Mouse (Mus musculus) heart, embryonic 16.5 days (tissue): ENCODE results near the gene Gm2431. TPM values are rescaled to one million over a fixed set of nuclear protein-coding genes. Genes with fewer than 3 reads are reported as not detected.
"Not testable (repeated sequence)": the region's sequence is repeated elsewhere in the genome, so short reads cannot be mapped to it uniquely, and the experiment has no call there.

Experiments
- ATAC-seq: fragments of 200-750 bp; cut with Nextera tagmentation; replicated peaks from 2 replicates; pipeline ENCODE4 v1.8.0; 2017; ENCODE audit warnings: moderate number of reproducible peaks; ENCODE audit not compliant: insufficient read depth, low FRiP score; ENCODE audit errors: extremely low read depth
- H3K27ac ChIP-seq: fragments of 300-500 bp; sonication (generic); 2 replicates; pipeline ENCODE4 v1.5.1; 2014; ENCODE audit warnings: mild to moderate bottlenecking, low read length, control low read depth, moderate library complexity
- H3K27me3 ChIP-seq: fragments of 300-500 bp; sonication (generic); 2 replicates; pipeline ENCODE4 v1.6.1; 2014; ENCODE audit warnings: low read length, mixed read lengths; ENCODE audit not compliant: control insufficient read depth, insufficient read depth
- H3K36me3 ChIP-seq: fragments of 300-500 bp; sonication (generic); 2 replicates; pipeline ENCODE4 v1.6.1; 2014; ENCODE audit not compliant: control insufficient read depth, insufficient read depth
- H3K4me1 ChIP-seq: fragments of 300-500 bp; sonication (generic); 2 replicates; pipeline ENCODE4 v1.6.1; 2014; ENCODE audit warnings: low read length, mixed read lengths; ENCODE audit not compliant: control insufficient read depth, insufficient read depth
- H3K4me2 ChIP-seq: fragments of 300-500 bp; sonication (generic); 2 replicates; pipeline ENCODE4 v1.6.1; 2014; ENCODE audit warnings: low read depth, mild to moderate bottlenecking, control low read depth, low read length
- H3K4me3 ChIP-seq: fragments of 300-500 bp; sonication (generic); 2 replicates; pipeline ENCODE4 v1.5.1; 2014; ENCODE audit warnings: mild to moderate bottlenecking, control low read depth, low read length
- H3K9ac ChIP-seq: fragments of 300-500 bp; sonication (generic); 2 replicates; pipeline ENCODE4 v1.6.1; 2014; ENCODE audit warnings: low read length, control low read depth
- H3K9me3 ChIP-seq: fragments of 300-500 bp; sonication (generic); replicated peaks from 2 replicates; pipeline ENCODE4 v1.6.1; 2016; ENCODE audit warnings: low read length; ENCODE audit not compliant: control insufficient read depth
- WGBS: fragments of 180-500 bp; shearing (Covaris S2); extraction: QIAGEN DNeasy Blood & Tissue Kit; methylation state at CpG from one replicate; pipeline ENCODE4 v1.1.7; 2014; 5-methylcytosine and 5-hydroxymethylcytosine counted together
- polyA plus RNA-seq: library from polyadenylated mRNA; unstranded; fragments of >200 nt; fragmentation: Nextera tagmentation; extraction: Ambion mirVana; gene quantifications from 2 replicates; pipeline ENCODE4 v1.2.1, GENCODE M21; 2015

Gene Gm2431
- polyA plus RNA-seq, 1 experiment from 2014 or later = not detected

- no peak overlapping the region for H3K9ac ChIP-seq
- no peak overlapping the region for H3K4me3 ChIP-seq
- 11% methylated on average over 1 of the region's 1 CpGs for WGBS
- H3K27me3 ChIP-seq = no peaks in the 10 kb centered on the region
- no peaks in the 10 kb centered on the region for H3K36me3 ChIP-seq
- no peak for ATAC-seq
- H3K4me2 ChIP-seq = no peak overlapping the region
- peaks cover 6% of the 10 kb centered on the region for H3K9me3 ChIP-seq
- no peaks in the 10 kb centered on the region for H3K4me1 ChIP-seq
- H3K27ac ChIP-seq = no peak overlapping the region
These were observed 26.6 kb downstream of the Gm2431 start for GRCm38 (mm10) chr7:142231540-142231939.

GRCm38 (mm10) chr7:142229871-142230270 lies 28.3 kb downstream of the Gm2431 start, which contains the start of gene Krtap5-5:
Krtap5-5 (minus strand) TSS chr7:142229971.
- H3K4me3 ChIP-seq, ATAC-seq, H3K36me3 ChIP-seq, H3K4me2 ChIP-seq, H3K27ac ChIP-seq, H3K4me1 ChIP-seq, H3K9me3 ChIP-seq, H3K9ac ChIP-seq, H3K27me3 ChIP-seq: not testable (repeated sequence)
- 39% methylated on average over 3 of the region's 3 CpGs for WGBS

GRCm38 (mm10) chr7:142224518-142224917 lies 33.6 kb downstream of the Gm2431 start:
- H3K4me1 ChIP-seq = no peaks in the 10 kb centered on the region
- no peak overlapping the region for H3K4me2 ChIP-seq
- H3K9ac ChIP-seq = no peak overlapping the region
- H3K9me3 ChIP-seq = no peaks in the 10 kb centered on the region
- H3K27me3 ChIP-seq = no peaks in the 10 kb centered on the region
- H3K27ac ChIP-seq = no peak overlapping the region
- no peaks in the 10 kb centered on the region for H3K36me3 ChIP-seq
- 31% methylated on average over 2 of the region's 2 CpGs for WGBS
- ATAC-seq = no peak
- no peak overlapping the region for H3K4me3 ChIP-seq

- ATAC-seq = not testable (repeated sequence)
These were observed 46.0 kb downstream of the Gm2431 start for GRCm38 (mm10) chr7:142212136-142212535.

GRCm38 (mm10) chr7:142211559-142211958 lies 46.6 kb downstream of the Gm2431 start, which contains the start of gene Gm7579:
Gm7579 (plus strand) TSS chr7:142211859.
- Histone ChIP-seq H3K9ac (no peak within 1 kb of the TSS), H3K4me2 (no peak within 1 kb of the TSS), H3K4me3 (no peak within 1 kb of the TSS), H3K36me3 (no peaks in the 10 kb centered on the region), H3K9me3 (no peaks in the 10 kb centered on the region), H3K27me3 (no peaks in the 10 kb centered on the region), H3K4me1 (no peaks in the 10 kb centered on the region), H3K27ac (no peak within 1 kb of the TSS)
- no peak for ATAC-seq
- 35% methylated on average over 1 of the region's 1 CpGs for WGBS

More at GRCm38 (mm10) chr7:142212136-142212535, 46.0 kb downstream of the Gm2431 start:
- H3K9ac ChIP-seq, H3K27me3 ChIP-seq, H3K36me3 ChIP-seq, H3K4me2 ChIP-seq, H3K9me3 ChIP-seq, H3K4me1 ChIP-seq, H3K4me3 ChIP-seq, H3K27ac ChIP-seq: not testable (repeated sequence)
- 59% methylated on average over 1 of the region's 1 CpGs for WGBS

Other genes with a start within 250 kb of the Gm2431 start
- 54.3 and 56.3 TPM in 2 replicates for gene Mob2, start 197.3 kb downstream of the Gm2431 start, polyA plus RNA-seq
- 9.3 and 11.1 TPM in 2 replicates for gene Dusp8, start 162.5 kb downstream of the Gm2431 start, polyA plus RNA-seq
- gene Gm45618, start 137.6 kb downstream of the Gm2431 start, polyA plus RNA-seq = not detected in 2 replicates
- gene Gm39115, start 122.3 kb downstream of the Gm2431 start, polyA plus RNA-seq = not detected in 2 replicates
- gene Gm45337, start 113.7 kb downstream of the Gm2431 start, polyA plus RNA-seq = not detected in 2 replicates
- not detected in 2 replicates for gene Gm29735, start 101.2 kb downstream of the Gm2431 start, polyA plus RNA-seq
- gene Gm4553, start 92.6 kb downstream of the Gm2431 start, polyA plus RNA-seq = not detected in 2 replicates
- gene Krtap5-2, start 82.3 kb downstream of the Gm2431 start, polyA plus RNA-seq = not detected in 2 replicates
- gene Gm10153, start 68.0 kb downstream of the Gm2431 start, polyA plus RNA-seq = not detected in 2 replicates
- gene Krtap5-3, start 57.0 kb downstream of the Gm2431 start, polyA plus RNA-seq = not detected in 2 replicates
- gene Gm7579, start 46.5 kb downstream of the Gm2431 start, polyA plus RNA-seq = not detected in 2 replicates
- gene Krtap5-5, start 28.4 kb downstream of the Gm2431 start, polyA plus RNA-seq = not detected in 2 replicates
- gene Gm40460, start 17.3 kb downstream of the Gm2431 start, polyA plus RNA-seq = not detected in 2 replicates
- not detected in 2 replicates for gene Gm4559, start 16.0 kb upstream of the Gm2431 start, polyA plus RNA-seq
- gene Krtap5-1, start 38.8 kb upstream of the Gm2431 start, polyA plus RNA-seq = not detected in 2 replicates
- gene Krtap5-4, start 45.2 kb upstream of the Gm2431 start, polyA plus RNA-seq = 0.18 TPM in 1 of 2 replicates, not detected in the other
- gene Ifitm10, start 115.4 kb upstream of the Gm2431 start, polyA plus RNA-seq = 4.8 and 4.9 TPM in 2 replicates
- gene Gm49369, start 124.3 kb upstream of the Gm2431 start, polyA plus RNA-seq = not detected in 2 replicates
- 470 and 482 TPM in 2 replicates for gene Ctsd, start 129.7 kb upstream of the Gm2431 start, polyA plus RNA-seq
- 0.17 and 0.32 TPM in 2 replicates for gene Syt8, start 176.5 kb upstream of the Gm2431 start, polyA plus RNA-seq
- 14.1 and 27.0 TPM in 2 replicates for gene Tnni2, start 183.5 kb upstream of the Gm2431 start, polyA plus RNA-seq
- 73.5 and 83.5 TPM in 2 replicates for gene Lsp1, start 202.5 kb upstream of the Gm2431 start, polyA plus RNA-seq
- 5.3 and 17.1 TPM in 2 replicates for gene Tnnt3, start 240.5 kb upstream of the Gm2431 start, polyA plus RNA-seq